Mouse (Mus musculus): ENCODE results near the gene Dennd4b. TPM values are rescaled to one million over a fixed set of nuclear protein-coding genes. Genes with fewer than 3 reads are reported as not detected.

Gene Dennd4b
- polyA plus RNA-seq, 2 experiments from 2014 or later: 15.8 to 25.5 TPM

DNA sequence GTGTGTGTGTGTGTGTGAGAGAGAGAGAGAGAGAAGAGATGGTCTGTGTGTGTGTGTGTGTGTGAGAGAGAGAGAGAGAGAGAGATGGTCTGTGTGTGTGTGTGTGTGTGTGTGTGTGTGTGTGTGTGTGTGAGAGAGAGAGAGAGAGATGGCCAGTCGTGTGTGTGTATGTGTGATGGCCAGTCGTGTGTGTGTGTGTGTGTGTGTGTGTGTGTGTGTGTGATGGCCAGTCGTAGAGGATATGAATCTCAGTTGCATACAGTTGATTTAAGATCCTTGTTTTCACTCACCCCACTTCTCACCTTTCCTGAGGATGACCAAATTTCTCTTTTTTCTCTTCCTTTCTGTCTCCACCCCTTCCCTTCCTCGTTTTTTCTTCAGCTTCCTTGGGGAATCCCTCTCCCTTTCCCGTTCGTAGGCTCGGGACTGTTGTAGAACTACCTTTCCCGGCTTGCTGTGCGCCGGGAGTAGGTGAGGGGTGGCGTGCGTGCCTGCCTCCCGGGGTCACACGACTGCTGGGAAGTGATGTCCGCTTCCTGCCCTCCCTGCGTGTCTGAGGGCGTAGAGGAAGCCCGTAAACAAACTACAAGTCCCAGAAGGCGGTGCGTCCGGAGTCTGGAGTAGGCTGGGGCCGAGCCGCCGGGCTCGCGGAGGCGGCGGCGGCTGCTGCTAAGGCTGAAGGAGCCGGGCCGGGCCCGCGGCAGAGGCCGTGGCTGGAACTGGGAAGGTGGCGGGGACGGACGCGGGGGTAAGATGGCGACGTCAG is 11.1 kb upstream of the Dennd4b start, which contains the start of gene Crtc2:
Gene Crtc2 (plus strand): TSS at position 511 of the 766 bp plus-strand sequence.
- ATAC-seq: peak; percentile 97

DNA sequence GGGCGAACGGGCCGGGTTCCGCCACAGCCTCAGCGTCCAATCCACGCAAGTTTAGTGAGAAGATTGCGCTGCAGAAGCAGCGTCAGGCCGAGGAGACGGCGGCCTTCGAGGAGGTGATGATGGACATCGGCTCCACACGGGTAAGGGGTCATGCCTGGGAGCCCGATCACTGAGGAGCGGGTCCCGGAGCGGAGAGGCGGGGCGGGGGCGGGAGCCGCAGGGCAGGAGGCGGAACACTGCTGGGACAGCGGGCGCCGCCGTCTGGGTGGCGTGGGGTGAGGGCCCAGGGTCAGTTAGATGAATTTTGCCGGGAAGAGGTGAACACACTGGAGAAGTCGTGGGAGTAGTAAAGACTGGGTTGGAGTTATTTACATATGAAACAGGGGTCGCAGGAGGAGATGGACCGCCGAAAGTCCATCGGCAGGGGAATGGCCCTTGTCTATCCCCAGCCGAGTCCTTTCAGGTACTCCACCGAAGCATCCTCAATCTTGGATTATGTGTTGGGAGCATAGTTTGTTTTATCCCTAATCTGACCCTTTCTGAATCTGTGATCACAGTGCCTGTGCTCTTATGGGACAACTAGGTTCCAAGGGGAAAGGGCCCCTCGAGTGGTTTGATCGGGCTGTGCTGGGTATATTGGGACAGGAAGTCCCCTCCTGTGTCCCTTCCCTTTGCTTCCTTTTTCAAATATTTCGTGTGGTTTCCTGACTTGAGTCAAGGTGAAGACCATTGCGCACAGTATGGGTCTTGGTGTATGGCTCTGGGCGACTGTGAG is 10.4 kb upstream of the Dennd4b start:
- ATAC-seq: peak; percentile 45

- no peak for ATAC-seq
Observed at GRCm38 (mm10) chr3:90255194-90255565, 9.8 kb upstream of the Dennd4b start.

- no peak for ATAC-seq
Observed at GRCm38 (mm10) chr3:90255784-90256353, 9.1 kb upstream of the Dennd4b start.

DNA sequence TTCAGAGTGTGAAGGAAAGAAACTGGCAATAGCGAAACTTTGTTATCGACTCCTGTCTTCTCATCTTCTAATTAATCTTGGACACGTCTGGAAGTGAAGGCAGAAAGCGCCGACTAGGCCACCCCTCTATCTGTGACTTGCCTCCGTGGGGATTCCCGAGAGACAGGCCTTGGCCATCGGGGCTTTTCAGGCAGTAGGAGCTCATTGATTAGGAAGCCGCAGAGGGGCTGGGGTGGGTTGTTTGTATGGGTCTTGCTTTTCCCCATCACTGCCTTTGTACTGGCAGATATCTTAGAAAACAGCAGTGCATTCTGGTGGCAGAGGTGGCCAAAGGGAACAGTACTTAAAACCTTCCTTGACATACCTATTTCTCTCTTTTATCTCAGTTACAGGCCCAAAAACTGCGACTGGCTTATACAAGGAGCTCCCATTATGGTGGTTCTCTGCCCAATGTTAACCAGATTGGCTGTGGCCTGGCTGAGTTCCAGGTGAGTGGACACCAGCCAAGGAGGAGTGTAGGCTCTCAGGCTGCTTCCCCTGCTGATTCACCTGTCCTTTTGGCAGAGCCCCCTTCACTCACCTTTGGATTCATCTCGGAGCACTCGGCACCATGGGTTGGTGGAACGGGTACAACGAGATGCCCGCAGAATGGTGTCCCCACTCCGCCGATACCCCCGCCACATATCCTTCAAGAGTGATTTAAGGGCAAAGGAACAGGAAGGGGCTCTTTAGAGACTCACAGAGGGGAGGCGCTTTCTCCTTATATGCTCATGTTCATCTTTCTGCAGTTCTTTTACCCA is 8.1 kb upstream of the Dennd4b start:
- no peak for ATAC-seq

DNA sequence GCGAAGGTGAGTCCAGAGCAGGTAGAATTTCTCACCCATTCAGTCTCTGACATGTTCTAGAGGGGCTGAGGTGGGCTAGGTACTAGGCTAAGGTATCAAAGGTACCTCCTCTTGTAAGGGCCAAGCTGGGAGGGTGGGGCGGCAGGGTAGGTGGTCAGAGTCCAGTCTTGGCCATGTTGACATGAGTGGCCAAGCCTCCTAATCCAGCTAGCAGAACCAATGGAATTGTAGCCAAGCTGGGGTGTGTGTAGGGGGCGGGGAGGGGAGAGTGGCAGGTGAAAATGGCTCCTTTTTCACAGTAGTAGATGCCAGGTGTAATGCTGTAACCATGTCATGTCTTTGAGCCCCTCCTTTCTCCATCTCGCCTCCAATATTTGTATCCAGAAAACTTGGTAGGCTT is 6.5 kb upstream of the Dennd4b start:
- ATAC-seq: no peak

- no peak for ATAC-seq
Observed at GRCm38 (mm10) chr3:90263121-90263771, 1.7 kb upstream of the Dennd4b start.

DNA sequence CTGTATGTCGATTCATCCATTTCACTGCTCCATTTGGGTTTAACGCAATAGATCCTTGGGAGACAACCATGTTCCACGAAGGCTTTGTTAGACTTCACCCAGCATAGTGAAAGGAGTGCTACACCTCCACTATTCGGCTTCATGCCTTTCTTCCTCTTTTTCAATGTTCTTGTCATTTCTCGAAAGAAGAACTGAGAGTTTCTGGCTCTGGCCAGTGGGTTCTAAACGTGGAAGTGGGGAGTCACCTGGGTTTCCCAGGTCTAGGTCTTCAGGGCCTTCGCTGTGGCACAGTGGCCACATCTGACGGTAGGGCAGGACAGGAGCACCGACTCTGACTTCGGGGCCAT is 325 bp upstream of the Dennd4b start:
- no peak for ATAC-seq

GRCm38 (mm10) chr3:90265932-90266741 is 1.2 kb downstream of the Dennd4b start:
- ATAC-seq: peak; percentile 50

GRCm38 (mm10) chr3:90266901-90267775 is 2.2 kb downstream of the Dennd4b start:
- ATAC-seq: no peak

DNA sequence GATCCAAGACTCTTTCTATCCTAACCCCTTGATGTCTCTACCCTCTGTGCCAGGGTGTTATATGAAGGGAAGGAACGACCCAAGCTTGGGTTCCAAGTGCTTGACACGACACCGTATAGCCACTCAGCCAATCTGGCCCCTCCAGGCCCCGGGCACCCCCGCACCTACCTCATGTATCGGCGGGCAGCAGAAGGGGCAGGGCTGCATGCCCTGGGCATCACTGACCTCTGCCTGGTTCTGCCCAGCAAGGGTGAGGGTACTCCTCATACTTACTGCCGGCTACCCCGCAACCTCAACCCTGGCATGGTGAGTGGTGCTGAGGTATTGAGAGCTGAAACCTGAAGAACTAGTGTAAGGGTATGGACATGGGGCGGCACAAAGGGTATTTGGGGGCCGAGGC is 3.2 kb downstream of the Dennd4b start:
- no peak for ATAC-seq

DNA sequence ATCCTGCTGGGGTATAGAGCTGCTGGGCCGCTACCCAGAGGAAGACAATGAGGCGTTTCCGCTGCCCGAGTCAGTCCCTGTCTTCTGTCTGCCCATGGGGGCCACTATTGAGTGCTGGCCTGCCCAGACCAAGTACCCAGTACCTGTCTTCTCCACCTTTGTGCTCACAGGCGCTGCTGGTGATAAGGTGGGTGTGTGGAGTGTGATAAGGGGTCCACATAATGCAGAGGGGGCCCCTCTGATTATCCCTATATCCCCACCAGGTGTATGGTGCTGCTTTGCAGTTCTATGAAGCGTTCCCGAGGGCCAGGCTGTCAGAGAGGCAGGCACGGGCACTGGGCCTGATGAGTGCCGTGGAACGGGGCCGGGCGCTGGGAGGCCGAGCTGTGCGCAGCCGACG is 4.0 kb downstream of the Dennd4b start:
- ATAC-seq: no peak

- ATAC-seq: no peak
Observed at GRCm38 (mm10) chr3:90270784-90271183, 5.8 kb downstream of the Dennd4b start.

- no peak for ATAC-seq
Observed at GRCm38 (mm10) chr3:90272170-90272569, 7.2 kb downstream of the Dennd4b start.

- ATAC-seq: no peak
Observed at GRCm38 (mm10) chr3:90273855-90274254, 8.9 kb downstream of the Dennd4b start.

GRCm38 (mm10) chr3:90275286-90275685 is 10.3 kb downstream of the Dennd4b start:
- no peak for ATAC-seq

- no peak for ATAC-seq
Observed at GRCm38 (mm10) chr3:90276858-90277257, 11.9 kb downstream of the Dennd4b start.

GRCm38 (mm10) chr3:90277793-90278192 is 12.8 kb downstream of the Dennd4b start:
- ATAC-seq: no peak

- no peak for ATAC-seq
Observed at GRCm38 (mm10) chr3:90278211-90278610, 13.2 kb downstream of the Dennd4b start.

GRCm38 (mm10) chr3:90279216-90279615 is 14.2 kb downstream of the Dennd4b start:
- ATAC-seq: no peak
